Mouse (Mus musculus) central nervous system, embryonic 11.5 days (tissue): ENCODE measurements around the gene F3. TPM values are rescaled to one million over a fixed set of nuclear protein-coding genes. Genes with fewer than 3 reads are reported as not detected.

Source experiments
- polyA plus RNA-seq: library from polyadenylated mRNA; depleted of rRNA; stranded (reverse); fragments of >200 nt; gene quantifications from 2 replicates; pipeline ENCODE4 v1.2.3, GENCODE M21; 2012; rRNA removed

F3 gene
- polyA plus RNA-seq, result 3.2 and 5.6 TPM in 2 replicates

GRCm38 (mm10) chr3:121722971-121723844 lies at the start of gene F3:
Gene F3, plus strand, starts transcription at chr3:121723537.

Other genes with a start within 250 kb of the F3 start
- 0.12 and 0.27 TPM in 2 replicates for gene Slc44a3, start 191.1 kb upstream of the F3 start, polyA plus RNA-seq
- not detected in 2 replicates for gene 4930432M17Rik, start 52.8 kb upstream of the F3 start, polyA plus RNA-seq
- 18.7 and 22.6 TPM in 2 replicates for gene Abcd3, start 91.8 kb downstream of the F3 start, polyA plus RNA-seq
- gene Arhgap29, start 229.0 kb downstream of the F3 start, polyA plus RNA-seq, result 27.1 and 38.8 TPM in 2 replicates